Mouse (Mus musculus): ENCODE data around the gene Styxl1.

- TF ChIP-seq EP300 (IDR thresholded peaks at IDR 0.05; ENCODE audit: low read depth in 1 of 2, low read length in 2 of 2) (no peak), KAT2A (conservative IDR thresholded peaks at IDR 0.05; ENCODE audit: low read depth, low read length) (no peak), TAL1 (IDR thresholded peaks at IDR 0.05; ENCODE audit: low read length) (no peak), POLR2A (IDR thresholded peaks at IDR 0.05; ENCODE audit: control insufficient read depth in 1 of 2, insufficient read depth in 1 of 2, low read depth in 1 of 2, low read length in 2 of 2, poor library complexity in 1 of 2) (no peak), TBP (IDR thresholded peaks at IDR 0.05; ENCODE audit: low read depth, low read length) (no peak), MEF2A (IDR thresholded peaks at IDR 0.05; ENCODE audit: extremely low read depth, insufficient replicate concordance, low read depth, low read length, poor library complexity, severe bottlenecking) (no peak)
Observed at GRCm38 (mm10) chr5:135720121-135720520, 58.1 kb downstream of the Styxl1 start.

Measured in MEL (cell line).